Mouse (Mus musculus): ENCODE measurements around the gene Dop1b.

- no peak for TF ChIP-seq ZC3H11A (IDR thresholded peaks at IDR 0.05; ENCODE audit: borderline replicate concordance, low read depth, low read length)
- no peak for TF ChIP-seq CHD2 (IDR thresholded peaks at IDR 0.05; ENCODE audit: low read depth, low read length)
- TF ChIP-seq ZNF384 (IDR thresholded peaks at IDR 0.05; ENCODE audit: low read depth, low read length) = no peak
- no peak for TF ChIP-seq HCFC1 (IDR thresholded peaks at IDR 0.05; ENCODE audit: borderline replicate concordance, insufficient read depth, low read length)
- no peak for TF ChIP-seq MAFK (IDR thresholded peaks at IDR 0.05; ENCODE audit: insufficient read depth, low read depth, low read length)
Measured at GRCm38 (mm10) chr16:93830916-93831315, 119.2 kb downstream of the Dop1b start.

Data from ES-E14 (cell line).